Mouse (Mus musculus) kidney, adult 8-10 months (tissue): ENCODE results near the gene Ppp1ca.

ENCODE experiments used
- DNase-seq, 2 experiments: peaks; one replicate each; pipeline ENCODE4 v3.0.0; 2022

Ppp1ca gene

DNA sequence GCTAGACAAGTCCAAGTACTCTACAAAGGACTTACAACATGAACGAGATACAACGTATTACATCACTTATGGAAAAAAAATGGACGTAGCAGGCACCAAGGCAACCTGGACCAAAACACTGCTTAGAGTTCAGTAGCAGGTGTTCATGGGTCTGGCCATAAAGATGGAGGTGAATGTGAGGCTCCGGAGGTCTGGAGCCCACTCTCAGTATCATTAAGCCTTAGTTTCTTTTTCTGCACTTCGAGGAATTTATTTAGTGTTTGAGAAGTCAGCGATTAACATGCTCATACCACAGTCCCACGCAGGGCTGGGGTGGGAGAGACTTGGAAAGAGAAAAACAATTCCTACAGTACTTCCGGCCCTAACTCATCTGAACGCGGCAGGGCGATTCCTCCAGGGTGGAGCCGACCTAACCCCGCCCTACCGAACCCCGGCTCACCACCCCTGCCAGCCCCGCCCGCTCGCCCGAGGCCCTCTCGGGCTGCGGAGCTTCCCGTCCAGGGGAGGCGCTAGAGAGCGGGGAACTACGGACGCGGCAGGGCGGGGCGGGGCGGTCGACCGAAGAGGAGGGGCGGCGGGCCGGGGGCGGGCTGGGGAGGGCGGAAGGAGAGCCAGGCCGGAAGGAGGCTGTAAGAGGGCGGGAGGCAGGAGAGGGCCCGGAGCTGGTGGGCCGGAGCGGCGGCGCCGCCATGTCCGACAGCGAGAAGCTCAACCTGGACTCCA lies at the start of gene Ppp1ca:
Gene Ppp1ca (plus strand): TSS at position 538 of the 723 bp plus-strand sequence.
- peak; percentile 91 to 92 for DNase-seq

DNA sequence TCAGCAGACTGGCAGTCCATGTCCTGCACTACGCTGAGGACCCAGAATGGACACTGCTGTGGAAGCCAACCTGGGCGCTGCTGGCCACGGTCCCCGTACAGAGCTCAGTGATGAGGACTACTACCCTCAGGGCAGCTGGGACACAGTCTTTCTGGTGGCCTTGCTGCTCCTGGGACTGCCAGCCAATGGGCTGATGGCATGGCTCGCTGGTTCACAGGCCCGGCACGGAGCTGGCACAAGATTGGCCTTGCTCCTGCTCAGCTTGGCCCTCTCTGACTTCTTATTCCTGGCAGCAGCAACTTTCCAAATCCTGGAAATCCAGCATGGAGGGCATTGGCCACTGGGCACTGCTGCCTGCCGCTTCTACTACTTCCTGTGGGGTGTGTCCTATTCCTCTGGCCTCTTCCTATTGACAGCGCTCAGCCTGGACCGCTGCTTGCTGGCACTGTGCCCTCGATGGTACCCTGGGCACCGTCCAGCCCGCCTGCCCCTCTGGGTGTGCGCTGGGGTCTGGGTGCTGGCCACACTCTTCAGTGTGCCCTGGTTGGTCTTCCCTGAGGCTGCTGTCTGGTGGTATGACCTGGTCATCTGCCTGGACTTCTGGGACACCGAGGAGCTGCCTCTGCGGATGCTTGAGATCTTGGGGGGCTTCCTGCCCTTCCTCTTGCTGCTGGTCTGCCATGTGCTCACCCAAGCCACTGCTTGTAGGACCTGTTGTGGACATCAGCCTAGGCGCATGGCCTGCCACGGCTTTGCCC lies 49.3 kb upstream of the Ppp1ca start:
- DNase-seq: peak; percentile 46 to 62

GRCm38 (mm10) chr19:4143759-4144268 lies 48.1 kb upstream of the Ppp1ca start, which contains the start of gene Cabp4:
Cabp4 (minus strand) TSS chr19:4144033.
- no peak for DNase-seq

DNA sequence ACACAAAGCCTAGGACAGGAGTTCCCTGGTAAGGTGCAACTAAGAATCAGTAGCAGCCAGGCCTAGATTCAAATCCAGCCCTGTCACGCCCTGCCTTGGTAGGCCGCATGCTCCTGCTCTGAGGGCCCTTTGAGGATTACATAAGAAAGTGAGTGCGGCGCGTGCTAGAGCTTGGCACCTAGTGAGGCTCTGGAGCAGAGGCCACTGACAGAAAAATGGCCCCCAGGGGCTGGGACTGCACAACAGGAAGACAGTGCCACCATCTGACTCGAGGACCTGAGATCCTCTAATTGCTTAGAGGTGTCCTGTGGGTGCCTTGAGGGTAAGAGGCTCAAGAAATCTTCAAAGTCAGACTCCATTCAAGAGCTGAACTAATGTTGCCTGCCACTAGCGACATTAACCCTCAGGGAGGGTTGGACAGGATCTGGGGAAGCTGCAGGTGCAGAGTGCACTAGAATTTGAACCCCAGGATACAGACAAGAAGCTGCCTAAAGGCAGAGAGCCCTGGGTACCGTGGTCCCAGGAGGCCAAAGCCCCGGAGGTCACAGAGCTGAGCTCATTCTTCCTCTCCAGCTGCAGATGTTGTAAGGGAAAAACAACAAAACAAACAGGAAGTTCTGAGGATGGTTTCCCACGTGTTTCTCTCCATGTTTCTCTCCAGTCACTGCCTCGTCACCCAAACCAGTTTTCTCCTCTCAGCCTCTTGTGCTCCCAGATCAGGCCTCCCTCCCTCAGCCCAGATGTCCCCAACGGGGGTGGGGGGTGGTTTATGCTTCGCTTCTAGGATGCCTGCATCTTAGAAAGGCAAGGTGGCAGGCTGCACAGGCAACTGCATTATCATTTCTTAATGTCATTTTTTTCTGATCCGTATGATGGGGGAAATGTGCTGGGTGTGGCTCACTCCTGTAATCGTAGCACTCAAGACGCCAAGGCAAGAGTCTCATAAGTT lies 47.0 kb upstream of the Ppp1ca start:
- DNase-seq: no peak

GRCm38 (mm10) chr19:4145936-4146335 lies 45.9 kb upstream of the Ppp1ca start:
- DNase-seq: no peak

DNA sequence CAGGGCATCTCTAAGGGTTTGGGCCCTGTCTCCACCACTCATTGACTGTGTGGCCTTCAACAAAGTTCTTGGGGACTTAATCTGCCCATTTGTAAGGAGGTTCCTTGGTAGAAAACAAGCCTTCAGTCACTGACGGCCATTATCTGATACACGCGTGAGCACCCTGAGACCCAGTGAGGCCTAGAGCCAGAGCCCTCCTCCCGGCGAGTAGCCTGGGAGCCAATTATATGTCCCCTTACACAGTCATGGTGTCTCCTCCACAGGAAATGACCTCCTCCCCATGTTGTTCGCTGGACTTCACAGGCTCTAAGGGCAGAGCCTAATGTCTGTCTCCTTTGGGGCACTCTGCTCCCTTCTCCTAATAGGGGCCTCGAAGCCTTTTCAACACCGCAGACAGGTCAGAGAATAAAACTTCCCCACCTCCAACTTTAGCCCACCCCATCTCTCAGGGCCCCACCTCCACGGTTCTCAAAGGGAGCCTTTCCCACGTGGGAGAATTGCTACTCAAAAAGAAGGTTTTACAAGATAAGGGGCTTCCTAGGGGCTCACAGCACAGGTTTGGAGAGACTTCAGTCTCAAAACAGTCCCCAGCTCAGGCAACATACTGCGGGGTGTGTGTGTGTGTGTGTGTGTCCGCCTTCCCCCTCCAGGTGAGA lies 45.4 kb upstream of the Ppp1ca start:
- DNase-seq: no peak

DNA sequence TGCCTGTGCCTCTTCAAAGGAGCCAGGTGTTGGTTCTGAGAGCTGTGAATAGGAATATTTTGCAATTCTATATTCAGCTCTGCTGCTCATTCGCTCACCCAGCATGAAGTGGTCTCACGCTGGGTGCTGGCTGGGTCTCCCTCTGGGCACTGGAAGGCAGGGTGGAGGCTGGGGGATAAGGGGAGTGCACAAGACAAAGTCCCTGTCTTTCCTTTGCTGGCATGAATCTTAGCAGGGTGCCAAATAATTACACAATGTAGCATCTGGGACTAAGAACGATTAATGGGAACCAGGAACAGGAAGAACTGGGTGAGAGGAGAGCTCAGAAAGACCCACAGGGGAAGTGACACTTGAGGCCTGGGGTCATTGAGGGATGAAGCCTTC lies 44.9 kb upstream of the Ppp1ca start:
- DNase-seq: no peak

DNA sequence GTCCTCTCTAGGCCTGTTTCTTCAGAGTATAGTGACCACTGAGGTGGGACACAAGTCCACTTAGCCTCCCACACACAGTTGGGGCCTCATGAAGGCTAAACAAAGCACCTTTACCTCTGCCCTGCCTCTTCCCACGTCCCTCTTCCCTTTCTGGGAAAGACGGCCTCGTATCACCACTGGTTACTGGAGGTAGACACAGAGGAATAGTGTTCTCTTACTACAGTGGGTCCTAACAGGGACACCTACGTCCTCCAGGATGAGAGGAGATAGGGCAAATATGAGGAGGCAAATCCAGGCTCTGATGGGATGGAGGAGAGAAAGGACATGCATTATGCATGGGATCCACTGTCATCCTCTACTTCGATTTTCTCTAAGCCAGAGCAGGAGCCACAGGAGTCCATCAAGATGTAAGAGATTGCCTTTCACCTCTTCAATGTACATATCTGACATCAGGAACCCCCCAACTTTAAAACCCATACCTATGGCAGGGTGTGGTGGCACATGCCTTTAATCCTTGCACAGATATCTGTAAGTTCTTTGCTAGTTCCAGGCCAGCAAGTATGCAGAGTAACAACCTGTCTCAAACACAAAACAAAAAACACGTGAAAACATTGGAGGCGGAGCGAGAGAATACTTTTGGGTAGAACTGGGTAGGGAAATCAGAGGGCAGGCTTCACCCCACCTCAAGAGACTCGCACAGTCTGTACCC lies 43.9 kb upstream of the Ppp1ca start:
- DNase-seq: no peak

- peak; percentile 97 to 98 for DNase-seq
Measured at GRCm38 (mm10) chr19:4148491-4148806, 43.4 kb upstream of the Ppp1ca start, which contains the start of gene Coro1b. Coro1b (plus strand) TSS chr19:4148619.

DNA sequence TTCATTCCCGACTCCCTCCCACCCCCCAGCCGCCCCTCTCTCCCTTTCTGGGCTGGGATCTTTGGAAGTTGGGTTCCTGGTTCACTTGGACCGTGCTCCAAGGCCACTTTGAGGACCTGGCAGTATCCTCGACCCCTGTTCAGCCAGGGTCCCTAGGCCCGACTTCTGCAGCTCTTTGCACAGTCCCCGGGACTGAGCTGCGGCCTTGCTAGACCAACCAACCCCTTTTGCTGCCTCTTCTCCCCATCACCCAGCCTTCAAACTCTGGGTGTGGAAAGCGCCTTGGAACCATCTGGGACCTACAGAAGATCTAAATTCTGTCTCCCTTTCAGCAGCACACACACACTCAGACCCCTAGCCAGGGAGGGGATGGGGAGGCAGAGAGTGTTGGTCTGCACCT lies 43.0 kb upstream of the Ppp1ca start:
- no peak for DNase-seq

GRCm38 (mm10) chr19:4149283-4149682 lies 42.6 kb upstream of the Ppp1ca start:
- DNase-seq: no peak

GRCm38 (mm10) chr19:4149764-4150461 lies 42.0 kb upstream of the Ppp1ca start:
- DNase-seq: no peak

- no peak for DNase-seq
Measured at GRCm38 (mm10) chr19:4150567-4151487, 41.0 kb upstream of the Ppp1ca start.

GRCm38 (mm10) chr19:4151488-4151860 lies 40.4 kb upstream of the Ppp1ca start:
- no peak for DNase-seq

- DNase-seq: no peak
Measured at GRCm38 (mm10) chr19:4151898-4152297, 40.0 kb upstream of the Ppp1ca start.

- no peak for DNase-seq
Measured at GRCm38 (mm10) chr19:4152445-4153231, 39.2 kb upstream of the Ppp1ca start.

GRCm38 (mm10) chr19:4153232-4153654 lies 38.6 kb upstream of the Ppp1ca start, which contains the start of gene Ptprcap:
Ptprcap (plus strand) TSS chr19:4153604.
- no peak for DNase-seq

DNA sequence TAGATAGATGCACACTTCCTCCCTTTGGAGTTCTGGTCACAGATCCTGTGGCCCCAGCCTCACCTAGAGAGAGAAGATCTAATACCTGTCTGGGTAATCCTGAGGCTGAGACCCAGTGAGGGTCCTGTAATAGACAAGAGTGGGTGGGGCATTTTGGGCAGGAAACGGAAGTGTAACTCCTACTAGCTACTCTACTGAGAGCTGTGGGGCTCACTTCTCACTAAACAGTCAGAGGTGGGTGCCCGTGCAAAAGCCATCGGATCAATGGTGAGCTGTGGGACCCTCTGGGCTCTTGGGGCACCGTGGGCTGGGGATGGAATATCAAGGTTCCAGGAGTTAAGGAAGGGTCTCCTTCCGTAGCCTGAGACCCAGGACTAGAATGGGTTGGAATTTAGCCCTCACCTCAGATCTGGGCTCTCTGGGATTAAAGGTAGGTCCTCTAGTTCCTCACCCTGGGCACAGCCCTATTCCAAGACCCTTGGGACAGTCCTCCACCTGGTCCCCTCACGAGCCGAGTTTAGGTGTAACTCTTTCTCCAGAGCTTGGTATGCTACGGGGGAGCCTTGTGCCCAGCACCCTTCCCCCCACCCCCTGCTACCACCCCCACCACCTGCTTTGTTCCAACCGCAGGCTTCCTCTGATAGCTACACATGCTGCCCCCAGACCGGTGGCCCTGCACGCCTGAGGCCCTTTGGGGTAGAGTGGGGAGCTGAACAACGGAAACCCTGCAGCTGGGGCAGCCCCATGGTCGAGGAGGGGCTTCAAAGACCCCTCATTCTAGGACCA lies 37.2 kb upstream of the Ppp1ca start:
- no peak for DNase-seq
